Mouse (Mus musculus) CH12.LX (cell line): ENCODE results near the gene C2cd4b. TPM values are rescaled to one million over a fixed set of nuclear protein-coding genes. Genes with fewer than 3 reads are reported as not detected.

ENCODE experiments used
- DNase-seq: peaks from one replicate; pipeline ENCODE4 v3.0.0-alpha.2; 2013; ENCODE audit errors: extremely low read depth
- H3K27ac ChIP-seq: 2 replicates; pipeline ENCODE4 v1.5.1; 2012; ENCODE audit warnings: low read depth, mild to moderate bottlenecking, control low read depth, moderate library complexity; ENCODE audit not compliant: insufficient read depth
- H3K27me3 ChIP-seq: replicated peaks from 2 replicates; pipeline ENCODE3; 2012; ENCODE audit warnings: inconsistent platforms
- H3K36me3 ChIP-seq, 2 experiments: replicated peaks in 1 of 2; 2 replicates each; pipeline versions ENCODE3 to v1.6.1; 2012; ENCODE audit warnings: inconsistent platforms in 1 of 2, low read length in 1 of 2, mild to moderate bottlenecking in 1 of 2, mixed read lengths in 1 of 2, moderate library complexity in 1 of 2; ENCODE audit not compliant: control insufficient read depth in 1 of 2, insufficient read depth in 1 of 2
- H3K4me1 ChIP-seq, 2 experiments: 2 replicates each; pipeline ENCODE4 v1.6.1; 2012; ENCODE audit warnings: inconsistent platforms in 1 of 2, moderate library complexity in 1 of 2; ENCODE audit not compliant: insufficient read depth in 2 of 2, control insufficient read depth in 1 of 2
- H3K4me2 ChIP-seq: 2 replicates; pipeline ENCODE4 v1.6.1; 2012; ENCODE audit warnings: low read depth, mild to moderate bottlenecking, control low read depth; ENCODE audit not compliant: poor library complexity, insufficient read depth, severe bottlenecking
- H3K4me3 ChIP-seq, 3 experiments: fragments of 150-350 bp in 1 of 3; sonication (generic) in 1 of 3; replicated peaks in 1 of 3; 2 replicates each; pipeline versions ENCODE3 to v1.5.1; 2011 to 2012; ENCODE audit warnings: low read depth in 2 of 3, low read length in 2 of 3, mild to moderate bottlenecking in 2 of 3, moderate library complexity in 2 of 3, control low read depth in 1 of 3, improper control_type of control experiment in 1 of 3, inconsistent platforms in 1 of 3, mixed read lengths in 1 of 3; ENCODE audit not compliant: poor library complexity in 1 of 3
- H3K79me2 ChIP-seq: replicated peaks from 2 replicates; pipeline ENCODE4 v1.6.1; 2012; ENCODE audit warnings: mild to moderate bottlenecking, moderate library complexity; ENCODE audit not compliant: control insufficient read depth, poor library complexity, insufficient read depth, severe bottlenecking; ENCODE audit errors: extremely low read depth
- H3K9ac ChIP-seq: 2 replicates; pipeline ENCODE4 v1.6.1; 2012; ENCODE audit warnings: low read depth, mild to moderate bottlenecking, control low read depth, moderate library complexity; ENCODE audit not compliant: insufficient read depth
- H3K9me3 ChIP-seq: replicated peaks from 2 replicates; pipeline ENCODE3; 2012; ENCODE audit warnings: low read length, inconsistent platforms, mixed read lengths
- CHD2 ChIP-seq: IDR thresholded peaks from 2 replicates; pipeline ENCODE4 v1.6.1; 2011; ENCODE audit warnings: low read length, improper control_type of control experiment
- CTCF ChIP-seq, 2 experiments: IDR thresholded peaks in 1 of 2; conservative IDR thresholded peaks in 1 of 2; 2 replicates each; pipeline ENCODE4 v1.5.1; 2011 to 2012; ENCODE audit warnings: low read depth in 2 of 2, low read length in 2 of 2, improper control_type of control experiment in 1 of 2, inconsistent platforms in 1 of 2, mild to moderate bottlenecking in 1 of 2, moderate library complexity in 1 of 2
- HCFC1 ChIP-seq: IDR thresholded peaks from 2 replicates; pipeline ENCODE4 v1.6.1; 2012; ENCODE audit warnings: low read depth, mild to moderate bottlenecking, inconsistent platforms, low read length, improper control_type of control experiment
- IRF4 ChIP-seq: IDR thresholded peaks from 2 replicates; pipeline ENCODE4 v1.6.1; 2014; ENCODE audit warnings: low read depth, mild to moderate bottlenecking, inconsistent platforms, low read length, improper control_type of control experiment
- MEF2A ChIP-seq: IDR thresholded peaks from 2 replicates; pipeline ENCODE4 v1.6.1; 2014; ENCODE audit warnings: low read depth, mild to moderate bottlenecking, inconsistent platforms, low read length, improper control_type of control experiment, borderline replicate concordance
- NRF1 ChIP-seq: IDR thresholded peaks from 2 replicates; pipeline ENCODE4 v1.6.1; 2014; ENCODE audit warnings: low read depth, mild to moderate bottlenecking, inconsistent platforms, low read length, improper control_type of control experiment, moderate library complexity
- POLR2AphosphoS2 ChIP-seq: IDR thresholded peaks from 2 replicates; pipeline ENCODE4 v1.6.1; 2011; ENCODE audit warnings: low read depth, low read length, improper control_type of control experiment
- SIN3A ChIP-seq: IDR thresholded peaks from 2 replicates; pipeline ENCODE4 v1.6.1; 2012; ENCODE audit warnings: low read length, improper control_type of control experiment, inconsistent platforms
- TBP ChIP-seq: conservative IDR thresholded peaks from 2 replicates; pipeline ENCODE4 v1.6.1; 2011; ENCODE audit warnings: low read depth, low read length, improper control_type of control experiment
- TCF12 ChIP-seq: IDR thresholded peaks from 2 replicates; pipeline ENCODE4 v1.6.1; 2014; ENCODE audit warnings: low read depth, mild to moderate bottlenecking, inconsistent platforms, low read length, improper control_type of control experiment
- USF2 ChIP-seq: conservative IDR thresholded peaks from 2 replicates; pipeline ENCODE4 v1.6.1; 2011; ENCODE audit warnings: low read depth, low read length, improper control_type of control experiment
- ZNF384 ChIP-seq: IDR thresholded peaks from 2 replicates; pipeline ENCODE4 v1.6.1; 2012; ENCODE audit warnings: low read depth, low read length, improper control_type of control experiment, inconsistent platforms
- dilution Hi-C: fragments of 300-500 bp; cut with MboI; formaldehyde crosslinking; loops from 2 replicates; pipeline ENCODE4 v1.14.3; 2020; ENCODE audit warnings: low sequenced_read_pairs; ENCODE audit not compliant: extremely low pct_unique_long_range_greater_than_20kb, extremely low pct_ligation_motif_present
- in situ Hi-C: fragments of 300-500 bp; cut with MboI; formaldehyde crosslinking; loops from 3 replicates; pipeline ENCODE4 v1.14.3; 2019; ENCODE audit warnings: low sequenced_read_pairs, low pct_ligation_motif_present, low pct_unique_long_range_greater_than_20kb, mixed read lengths
- polyA plus RNA-seq: library from polyadenylated mRNA; unstranded; fragments of >175 nt; gene quantifications from 2 replicates; pipeline ENCODE4 v1.2.1, GENCODE M21; 2012; ENCODE audit warnings: low read depth; ENCODE audit not compliant: insufficient read length
- total RNA-seq, 2 experiments: library from RNA; depleted of rRNA; stranded (reverse); fragments of 300-350 nt in 1 of 2; fragments of >200 nt in 1 of 2; gene quantifications; 2 replicates each; pipeline ENCODE4 v1.2.3; 2012 to 2014

Gene C2cd4b
- total and polyA plus RNA-seq, 3 experiments = not detected

DNA sequence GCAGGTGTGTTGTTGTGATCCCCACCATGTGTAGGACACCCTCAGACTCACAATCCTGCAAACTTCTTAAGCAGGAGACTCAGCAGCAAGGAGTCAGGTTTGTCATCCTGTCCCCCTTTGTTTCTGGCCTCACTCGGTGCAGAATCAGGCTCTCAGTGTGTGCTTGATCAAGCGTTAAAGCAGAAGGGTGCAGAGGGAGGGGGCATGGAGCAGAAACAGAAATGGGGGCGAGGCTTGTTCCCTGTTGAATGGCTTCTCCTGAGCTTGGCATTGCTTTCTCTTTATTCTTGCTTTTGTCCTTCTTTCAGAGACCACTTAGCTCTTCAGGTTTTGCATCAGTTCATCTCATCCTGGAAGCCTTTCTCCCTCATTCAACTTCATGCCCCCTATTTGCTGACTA, 40.6 kb upstream of the C2cd4b start:
- H3K4me2 ChIP-seq = no peak overlapping the region
- no peak for DNase-seq
- no peaks in the 10 kb centered on the region for H3K36me3 ChIP-seq
- no peaks in the 10 kb centered on the region for H3K79me2 ChIP-seq
- H3K4me1 ChIP-seq = no peaks in the 10 kb centered on the region
- no peaks in the 10 kb centered on the region for H3K9me3 ChIP-seq
- in situ Hi-C loops = no loop called here
- H3K9ac ChIP-seq = no peak overlapping the region
- TF ChIP-seq NRF1 = no peak
- TF ChIP-seq TCF12 = no peak
- no peak for TF ChIP-seq POLR2AphosphoS2
- TF ChIP-seq CHD2 = no peak
- TF ChIP-seq TBP = no peak
- no peak for TF ChIP-seq MEF2A
- TF ChIP-seq HCFC1 = no peak
- TF ChIP-seq USF2 = no peak
- dilution Hi-C loops = no loop called here
- H3K27ac ChIP-seq = no peak overlapping the region
- H3K27me3 ChIP-seq = no peaks in the 10 kb centered on the region
- no peak overlapping the region for H3K4me3 ChIP-seq

DNA sequence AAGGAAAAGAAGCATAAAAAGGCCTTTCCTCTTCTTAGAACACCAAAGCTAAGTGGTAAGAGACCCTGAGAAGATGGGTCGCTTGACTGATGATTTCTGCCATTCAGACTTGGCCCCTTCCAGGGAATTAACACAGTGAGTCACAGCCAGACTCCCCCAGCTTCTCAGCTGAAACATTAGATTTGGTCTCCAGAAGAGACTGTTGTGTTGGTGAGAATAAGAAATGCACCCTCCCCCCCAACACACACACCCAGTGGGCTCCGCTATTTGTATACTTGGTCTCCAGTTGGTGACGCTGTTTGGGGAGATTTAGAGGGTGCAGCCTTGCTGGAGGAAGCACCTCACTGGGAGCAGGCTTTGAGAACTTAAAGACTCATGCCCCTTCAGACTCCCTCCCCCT, 39.1 kb upstream of the C2cd4b start:
- Histone ChIP-seq H3K27ac (no peak overlapping the region), H3K4me2 (no peak overlapping the region), H3K9me3 (no peaks in the 10 kb centered on the region), H3K9ac (no peak overlapping the region), H3K36me3 (no peaks in the 10 kb centered on the region), H3K4me3 (no peak overlapping the region), H3K27me3 (no peaks in the 10 kb centered on the region), H3K79me2 (no peaks in the 10 kb centered on the region), H3K4me1 (no peaks in the 10 kb centered on the region)
- dilution Hi-C loops = no loop called here
- DNase-seq = no peak
- in situ Hi-C loops = no loop called here
- no peak for TF ChIP-seq ZNF384
- TF ChIP-seq, all 38 proteins: peak for 0

DNA sequence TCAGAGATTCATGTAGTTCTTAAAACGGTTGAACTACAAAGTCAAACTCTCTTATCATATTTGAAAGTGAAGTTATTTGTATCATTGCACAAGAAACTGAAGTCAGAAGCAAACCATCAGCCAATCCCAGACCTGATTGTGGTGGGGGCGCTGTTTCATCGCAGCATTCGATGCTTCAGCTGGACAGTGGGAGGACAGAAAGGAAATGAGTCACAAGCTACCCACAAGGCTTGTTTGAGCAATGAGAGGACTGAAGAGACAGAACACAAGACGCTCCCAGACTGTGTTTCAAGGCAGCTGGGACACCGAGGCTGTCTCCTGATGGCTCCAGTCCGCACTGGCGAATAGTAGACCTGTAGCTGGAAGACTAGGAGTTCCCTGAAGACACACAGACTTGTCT, 36.9 kb upstream of the C2cd4b start:
- in situ Hi-C loops = no loop called here

More for the DNA sequence above, 36.9 kb upstream of the C2cd4b start:
- H3K4me3 ChIP-seq = no peak overlapping the region
- no peaks in the 10 kb centered on the region for H3K36me3 ChIP-seq
- H3K27me3 ChIP-seq = no peaks in the 10 kb centered on the region
- H3K27ac ChIP-seq = no peak overlapping the region
- H3K9ac ChIP-seq = no peak overlapping the region
- dilution Hi-C loops = no loop called here
- no peaks in the 10 kb centered on the region for H3K79me2 ChIP-seq
- peak; percentile 10 for DNase-seq
- peak; percentile 24; the same call in 1 of the 2 replicates for TF ChIP-seq IRF4
- peak in 1 of 2 experiments; percentile 44; a peak in 2 of 4 replicates for TF ChIP-seq CTCF (conservative IDR thresholded peaks at IDR 0.05 in 1 of 2, IDR thresholded peaks at IDR 0.05 in 1 of 2; ENCODE audit: low read depth in 2 of 2, low read length in 2 of 2)
- no peak for TF ChIP-seq SIN3A
- no peak overlapping the region for H3K4me2 ChIP-seq
- H3K9me3 ChIP-seq = no peaks in the 10 kb centered on the region
- H3K4me1 ChIP-seq = no peaks in the 10 kb centered on the region
